7 mouse cellular contexts compared by ENCODE assay signal in the genomic region with DNA sequence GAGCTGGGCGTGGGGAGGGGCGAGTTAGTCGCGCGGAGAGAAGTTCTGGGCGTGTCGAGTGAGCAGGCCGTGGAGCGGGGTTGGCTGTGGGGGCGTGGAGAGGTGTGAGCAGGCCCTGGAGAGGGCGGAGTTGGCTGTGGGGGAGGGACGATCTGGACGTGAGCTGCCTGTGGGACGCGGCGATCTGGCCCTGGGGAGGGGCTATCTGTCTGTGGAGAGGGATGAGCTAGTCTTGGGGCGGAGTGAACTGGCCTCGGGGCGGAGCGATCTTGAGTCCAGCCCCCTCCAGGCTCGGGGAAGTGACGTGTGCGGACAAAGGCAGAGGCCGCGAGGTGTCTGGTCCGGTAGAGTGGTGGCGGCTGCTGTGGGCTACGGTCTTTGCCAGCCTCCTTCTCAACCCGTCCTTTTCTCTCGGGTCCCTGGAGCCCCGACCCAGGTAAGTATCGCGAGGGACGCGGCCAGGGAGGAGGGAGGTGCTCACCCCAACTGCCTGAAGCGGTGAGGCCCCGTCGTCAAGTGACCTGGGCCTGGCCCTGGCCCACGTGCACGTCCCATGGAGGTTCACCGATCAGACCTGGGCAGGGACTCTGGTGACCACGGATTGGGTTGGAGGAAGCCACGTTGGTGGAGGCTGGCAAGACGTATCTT. TPM values are rescaled to one million over a fixed set of nuclear protein-coding genes. Genes with fewer than 3 reads are reported as not detected.
DNase-seq lines count a peak whose midpoint lies in the region; ATAC-seq lines count a peak whose summit lies in the region.

A gene (plus strand): TSS at position 179 of the 648 bp plus-strand sequence.

- no peaks in the 10 kb centered on the region for H3K9me3 ChIP-seq in embryonic facial prominence, embryonic 11.5 days (replicated peaks; ENCODE audit: control insufficient read depth, low read length)
- H3K9me3 ChIP-seq in limb, embryonic 10.5 days (replicated peaks): no peaks in the 10 kb centered on the region
- H3K9me3 ChIP-seq in midbrain, embryonic 13.5 days: no peaks in the 10 kb centered on the region

- H3K36me3 ChIP-seq in embryonic facial prominence, embryonic 11.5 days (replicated peaks; ENCODE audit: control insufficient read depth, insufficient read depth, low read depth, low read length): no peaks in the 10 kb centered on the region; the same call in 1 of the 2 replicates
- H3K36me3 ChIP-seq in limb, embryonic 10.5 days: peaks cover 32% of the 10 kb centered on the region
- peaks cover 11% of the 10 kb centered on the region for H3K36me3 ChIP-seq in midbrain, embryonic 13.5 days

- H3K27me3 ChIP-seq in embryonic facial prominence, embryonic 11.5 days (ENCODE audit: control insufficient read depth, insufficient read depth, low read length): no peaks in the 10 kb centered on the region
- H3K27me3 ChIP-seq in limb, embryonic 10.5 days (ENCODE audit: low read depth, poor library complexity, severe bottlenecking): peaks cover 12% of the 10 kb centered on the region
- peaks cover 8% of the 10 kb centered on the region for H3K27me3 ChIP-seq in midbrain, embryonic 13.5 days

- peak within 1 kb of the TSS; percentile 81 for H3K4me2 ChIP-seq in embryonic facial prominence, embryonic 11.5 days (ENCODE audit: low read depth, low read length)
- H3K4me2 ChIP-seq in midbrain, embryonic 13.5 days (replicated peaks): peak within 1 kb of the TSS; percentile 92

- H3K4me1 ChIP-seq in embryonic facial prominence, embryonic 11.5 days (ENCODE audit: control insufficient read depth, insufficient read depth, low read length): no peaks in the 10 kb centered on the region
- H3K4me1 ChIP-seq in limb, embryonic 10.5 days: peaks cover 34% of the 10 kb centered on the region
- peaks cover 31% of the 10 kb centered on the region for H3K4me1 ChIP-seq in midbrain, embryonic 13.5 days (replicated peaks)

- peak; percentile 100 for DNase-seq in adrenal gland, postnatal 14 days
- DNase-seq in embryonic facial prominence, embryonic 11.5 days (ENCODE audit: low spot score): peak; percentile 99
- peak; percentile 100 for DNase-seq in kidney, adult 11 months
- DNase-seq in limb, embryonic 10.5 days (ENCODE audit: low spot score): peak; percentile 99
- DNase-seq in spleen, adult 12 weeks (ENCODE audit: low spot score): peak; percentile 99

- H3K4me3 ChIP-seq in embryonic facial prominence, embryonic 11.5 days (ENCODE audit: low read depth, low read length): peak within 1 kb of the TSS; percentile 69
- H3K4me3 ChIP-seq in limb, embryonic 10.5 days: peak within 1 kb of the TSS; percentile 77
- H3K4me3 ChIP-seq in midbrain, embryonic 13.5 days (replicated peaks): peak within 1 kb of the TSS; percentile 85

- no peak within 1 kb of the TSS; the same call in 1 of the 2 replicates for H3K27ac ChIP-seq in embryonic facial prominence, embryonic 11.5 days (replicated peaks; ENCODE audit: low read depth, low read length)
- peak within 1 kb of the TSS; percentile 95 for H3K27ac ChIP-seq in limb, embryonic 10.5 days
- peak within 1 kb of the TSS; percentile 82 for H3K27ac ChIP-seq in midbrain, embryonic 13.5 days

- under 1% methylated on average over 42 of the region's 44 CpGs for WGBS in embryonic facial prominence, embryonic 11.5 days
- 1% methylated on average over 44 of the region's 44 CpGs for WGBS in limb, embryonic 10.5 days
- WGBS in midbrain, embryonic 13.5 days: under 1% methylated on average over 41 of the region's 44 CpGs

- ATAC-seq in embryonic facial prominence, embryonic 11.5 days (replicated peaks; ENCODE audit: insufficient number of reproducible peaks, low FRiP score, low TSS enrichment, low read depth): peak; percentile 97
- ATAC-seq in granulocyte monocyte progenitor cell, adult 5-6 weeks (replicated peaks; ENCODE audit: poor library complexity, severe bottlenecking): peak; percentile 97
- peak; percentile 97 for ATAC-seq in midbrain, embryonic 13.5 days

- peak within 1 kb of the TSS; percentile 86 for H3K9ac ChIP-seq in embryonic facial prominence, embryonic 11.5 days (replicated peaks; ENCODE audit: low read length)
- H3K9ac ChIP-seq in midbrain, embryonic 13.5 days (replicated peaks): peak within 1 kb of the TSS; percentile 96

RNA-seq across cellular contexts. Expression of the gene that starts here (rescaled TPM):
- 32.3 and 37.7 TPM in 2 replicates for total RNA-seq in adrenal gland, postnatal 14 days (2021)
- 98.9 and 101 TPM in 2 replicates for polyA plus RNA-seq in embryonic facial prominence, embryonic 11.5 days (2014; fragmentation: Nextera tagmentation; extraction: Ambion mirVana)
- total RNA-seq in granulocyte monocyte progenitor cell, adult 5-6 weeks (2014; fragmentation: Nextera tagmentation): 20.2 and 26.8 TPM in 2 replicates
- total RNA-seq in granulocyte monocyte progenitor cell, adult 5-6 weeks (2017): 16.2 and 18.6 TPM in 2 replicates
- 138 and 141 TPM in 2 replicates for polyA plus RNA-seq in limb, embryonic 10.5 days (2016; fragmentation: Nextera tagmentation; extraction: Ambion mirVana)
- polyA plus RNA-seq in midbrain, embryonic 13.5 days (2015; fragmentation: Nextera tagmentation; extraction: Ambion mirVana): 121 and 123 TPM in 2 replicates
